Mouse (Mus musculus): Measurements from ENCODE around the gene Ydjc. TPM values are rescaled to one million over a fixed set of nuclear protein-coding genes. Genes with fewer than 3 reads are reported as not detected.
A peak's percentile ranks its signal among the peaks of the same experiment; 100 is the strongest.

The Ydjc gene
- total RNA-seq, 2 experiments from 2014 or later = 9.3 to 12.9 TPM

DNA sequence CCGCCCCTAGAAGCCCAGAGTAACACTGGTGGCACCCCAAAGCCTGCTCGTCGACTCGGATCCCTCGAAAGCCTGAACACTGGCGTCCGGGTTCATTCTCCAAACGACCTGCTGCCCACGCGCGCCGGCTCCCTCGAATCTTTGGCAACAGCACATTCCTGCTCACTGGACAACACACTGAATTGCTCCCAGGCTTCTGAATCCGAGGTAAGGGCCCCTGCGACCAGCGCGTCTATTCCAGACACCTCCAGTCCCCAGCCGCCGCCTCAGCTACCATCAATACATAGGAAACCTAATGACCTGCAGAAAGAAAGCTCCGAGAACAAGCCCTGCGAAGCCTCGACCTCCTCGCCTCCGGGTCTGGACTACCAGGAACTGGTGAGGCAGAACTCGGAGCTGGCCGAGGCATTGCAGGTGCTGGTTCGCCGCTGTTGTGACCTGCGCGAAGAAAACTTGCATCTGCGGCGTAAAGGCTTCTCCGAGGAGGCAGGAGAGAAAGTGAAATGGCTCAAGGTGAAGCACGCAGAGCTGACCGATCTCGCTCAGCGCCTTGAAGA, 65.1 kb downstream of the Ydjc start:
- no peak for DNase-seq (ENCODE audit: low spot score in 2 of 2)

Small RNAs within 50 kb of the gene (microRNA-seq; reads per million reads assigned to microRNA genes)
- gene Mir130b (1,136 reads per million, percentile 76 among the genes with 10 or more reads in this experiment), gene Mir301b (60.2 reads per million, percentile 40 among the genes with 10 or more reads in this experiment)

Other genes with a start within 250 kb of the Ydjc start
- gene Ppm1f, start 248.2 kb upstream of the Ydjc start, total RNA-seq (2021) = 10 to 100 TPM; 41.4 to 44.5 TPM
- 100 to 1,000 TPM; 188 to 197 TPM for gene Mapk1, start 161.2 kb upstream of the Ydjc start, total RNA-seq (2021)
- 10 to 100 TPM; 13.0 to 19.5 TPM for gene Ypel1, start 74.9 kb upstream of the Ydjc start, total RNA-seq (2021)
- 100 to 1,000 TPM; 112 to 118 TPM for gene Ppil2, start 33.4 kb upstream of the Ydjc start, total RNA-seq (2021)
- gene 2610318N02Rik, start 19.5 kb upstream of the Ydjc start, total RNA-seq (2021) = 10 to 100 TPM in 1 of 2 experiments, 1 to 10 TPM in 1; 8.4 to 13.1 TPM
- 10 to 100 TPM; 20.4 to 27.5 TPM for gene Sdf2l1, start 12.2 kb upstream of the Ydjc start, total RNA-seq (2021)
- 1 to 10 TPM in 1 of 2 experiments, under 1 TPM in 1; 0.73 to 1.1 TPM for gene Ccdc116, start 2.6 kb downstream of the Ydjc start, total RNA-seq (2021)
- 100 to 1,000 TPM; 200 to 206 TPM for gene Ube2l3, start 58.0 kb downstream of the Ydjc start, total RNA-seq (2021)
- gene Rimbp3, start 64.0 kb downstream of the Ydjc start, total RNA-seq (2021) = under 1 TPM in 1 of 2 experiments, not detected in 1; 0.22 TPM
- gene Hic2, start 89.0 kb downstream of the Ydjc start, total RNA-seq (2021) = 1 to 10 TPM; 5.6 TPM
- 10 to 100 TPM; 22.9 to 26.7 TPM for gene Tmem191c, start 131.5 kb downstream of the Ydjc start, total RNA-seq (2021)
- gene Serpind1, start 186.8 kb downstream of the Ydjc start, total RNA-seq (2021) = 10 to 100 TPM in 1 of 2 experiments, 1 to 10 TPM in 1; 2.2 to 52.1 TPM

Data from adrenal gland, postnatal 4 days (tissue).